Mouse (Mus musculus) heart, adult 2 months (tissue): Measurements from ENCODE around the gene Camk2n2. TPM values are rescaled to one million over a fixed set of nuclear protein-coding genes. Genes with fewer than 3 reads are reported as not detected.
"Not testable (repeated sequence)": the region's sequence is repeated elsewhere in the genome, so short reads cannot be mapped to it uniquely, and the experiment has no call there.

Source experiments
- DNase-seq, 2 experiments: peaks; one replicate each; pipeline ENCODE4 v3.0.0; 2021
- H3K27ac ChIP-seq: fragments of 200-600 bp; 2 replicates; pipeline ENCODE4 v1.8.1; 2022
- H3K27me3 ChIP-seq: fragments of 200-500 bp; 2 replicates; pipeline ENCODE4 v1.6.1; 2012; ENCODE audit warnings: mild to moderate bottlenecking, low read length, inconsistent platforms, mixed read lengths; ENCODE audit not compliant: control insufficient read depth, insufficient read depth
- H3K36me3 ChIP-seq: fragments of 200-500 bp; 2 replicates; pipeline ENCODE4 v1.6.1; 2012; ENCODE audit warnings: low read length, inconsistent platforms; ENCODE audit not compliant: control insufficient read depth, insufficient read depth
- H3K4me1 ChIP-seq: fragments of 200-500 bp; 2 replicates; pipeline ENCODE4 v1.6.1; 2011; ENCODE audit warnings: low read length; ENCODE audit not compliant: control insufficient read depth, insufficient read depth
- H3K4me3 ChIP-seq: fragments of 200-600 bp; 2 replicates; pipeline ENCODE4 v1.8.1; 2022
- H3K79me2 ChIP-seq: fragments of 200-500 bp; replicated peaks from 2 replicates; pipeline ENCODE4 v1.6.1; 2012; ENCODE audit warnings: mild to moderate bottlenecking, inconsistent platforms, low read length, moderate library complexity, mixed read lengths; ENCODE audit not compliant: control insufficient read depth, insufficient read depth
- H3K9ac ChIP-seq: fragments of 200-500 bp; 2 replicates; pipeline ENCODE4 v1.6.1; 2012; ENCODE audit warnings: low read depth, mild to moderate bottlenecking, control low read depth, inconsistent platforms, low read length, mixed read lengths
- CTCF ChIP-seq: fragments of 200-600 bp; IDR thresholded peaks from 2 replicates; pipeline ENCODE4 v1.8.1; 2022; ENCODE audit warnings: antibody characterized with exemption, mild to moderate bottlenecking, moderate library complexity
- EP300 ChIP-seq: fragments of 200-500 bp; IDR thresholded peaks from 2 replicates; pipeline ENCODE4 v1.6.1; 2011; ENCODE audit warnings: low read depth, low read length, control low read depth; ENCODE audit not compliant: insufficient read depth
- POLR2A ChIP-seq: fragments of 200-500 bp; IDR thresholded peaks from 2 replicates; pipeline ENCODE4 v1.6.1; 2011; ENCODE audit warnings: mild to moderate bottlenecking, low read depth, low read length, control low read depth; ENCODE audit not compliant: insufficient read depth
- WGBS: fragments of 180-500 bp; shearing (Covaris S2); methylation state at CpG from one replicate; pipeline ENCODE4 v1.1.7; 2018; 5-methylcytosine and 5-hydroxymethylcytosine counted together
- intact Hi-C: fragments of 180-260 bp; cut with DNase I; formaldehyde crosslinking; loops from one replicate; pipeline ENCODE4 v1.15.1; 2025
- long read RNA-seq: library from polyadenylated mRNA; stranded (forward); transcript quantifications from one replicate; pipeline ENCODE4 v2.0.0, GENCODE M21; 2021
- polyA plus RNA-seq: library from polyadenylated mRNA; depleted of rRNA; stranded (reverse); fragments of >200 nt; gene quantifications from 2 replicates; pipeline ENCODE4 v1.2.3, GENCODE M21; 2012; rRNA removed
- total RNA-seq, 2 experiments: library from RNA; stranded (reverse); gene quantifications; 2 replicates each; pipeline ENCODE4 v1.2.3; 2021

Gene Camk2n2
- total RNA-seq: 1 to 10 TPM; 1.2 to 1.4 TPM
- 1.2 and 1.4 TPM in 2 replicates for polyA plus RNA-seq
- long read RNA-seq, partial matches to known transcripts: 0 of 1 reads
- long read RNA-seq, other reads (novel, unspliced or antisense): 0 of 1 reads

DNA sequence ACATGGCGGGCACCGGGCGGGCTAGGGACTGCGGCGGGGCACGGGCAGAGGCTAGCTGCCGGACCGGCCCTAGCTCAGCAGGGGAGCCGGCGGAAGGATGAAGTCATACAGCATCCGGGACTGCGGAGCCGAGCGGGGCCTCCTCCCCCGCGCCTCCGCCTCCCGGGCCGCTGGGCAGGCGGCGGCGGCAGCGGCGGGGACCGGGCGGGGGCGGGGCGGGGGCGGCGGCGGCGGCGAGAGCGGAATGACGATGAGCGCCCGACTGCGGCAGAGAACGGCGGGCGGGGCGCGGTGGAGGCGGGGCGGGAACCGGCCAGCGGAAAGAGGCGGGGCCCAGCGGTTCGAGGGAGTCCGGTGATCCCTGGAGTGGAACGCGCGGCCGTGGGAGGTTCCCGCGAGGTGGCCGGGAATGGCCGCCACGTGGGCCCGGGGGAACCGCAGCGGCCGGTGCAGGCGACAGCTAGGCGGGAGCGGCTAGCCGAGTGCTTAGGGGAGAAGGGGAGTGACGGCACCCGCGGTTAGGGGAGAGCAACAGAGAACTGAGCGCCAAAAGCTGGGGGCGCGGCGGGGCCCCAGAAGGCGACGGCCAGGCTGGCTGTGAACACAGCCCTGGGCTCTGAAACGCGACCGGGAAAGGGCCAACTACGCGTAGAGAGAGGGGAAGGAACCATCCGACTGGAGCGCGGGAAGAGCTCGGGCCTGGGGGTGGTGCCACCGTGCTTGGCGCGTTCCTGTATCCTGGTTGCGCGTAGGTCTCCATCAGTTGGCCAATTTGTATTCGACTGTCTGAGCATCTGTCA, at the start of gene Camk2n2:
Gene Camk2n2 (minus strand): TSS at position 97 of the 800 bp plus-strand sequence.
- Histone ChIP-seq H3K4me1 (peaks cover 1% of the 10 kb centered on the region; the same call in 1 of the 2 replicates), H3K4me3 (peak within 1 kb of the TSS; percentile 56), H3K27ac (no peak within 1 kb of the TSS), H3K36me3 (no peaks in the 10 kb centered on the region), H3K79me2 (no peaks in the 10 kb centered on the region), H3K27me3 (no peaks in the 10 kb centered on the region), H3K9ac (peak within 1 kb of the TSS; percentile 72)
- TF ChIP-seq CTCF (no peak), POLR2A (no peak), EP300 (no peak)
- intact Hi-C loops: no loop called here
- WGBS: under 1% methylated on average over 75 of the region's 92 CpGs
- DNase-seq: peak; percentile 82 to 84

DNA sequence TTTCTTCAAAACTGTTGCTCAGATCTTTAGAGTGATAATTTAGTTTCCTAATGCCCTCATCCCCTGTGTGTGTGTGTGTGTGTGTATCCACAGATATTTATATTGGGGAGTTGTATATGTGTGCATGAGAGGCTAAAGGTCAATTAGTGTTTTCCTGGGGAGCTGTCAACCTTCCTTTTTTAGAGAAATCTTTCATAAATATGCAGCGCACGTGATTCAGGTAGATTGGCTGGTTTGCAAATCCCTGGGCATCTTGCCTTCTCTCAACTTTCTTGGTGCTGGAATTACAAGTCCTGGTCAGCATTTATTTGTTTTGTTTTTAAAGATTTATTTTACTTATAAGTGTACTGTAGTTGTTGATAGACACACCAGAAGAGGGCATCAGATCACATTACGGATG, 49.2 kb upstream of the Camk2n2 start:
- no peak overlapping the region for H3K4me3 ChIP-seq
- H3K79me2 ChIP-seq: peaks cover 11% of the 10 kb centered on the region
- no peak for DNase-seq
- TF ChIP-seq EP300: no peak
- no peak for TF ChIP-seq POLR2A
- TF ChIP-seq CTCF: no peak
- H3K9ac ChIP-seq: no peak overlapping the region
- WGBS: 82% methylated on average over 3 of the region's 3 CpGs
- H3K4me1 ChIP-seq: peaks cover 9% of the 10 kb centered on the region
- H3K27ac ChIP-seq: no peak overlapping the region
- H3K27me3 ChIP-seq: no peaks in the 10 kb centered on the region
- intact Hi-C loops: loop anchor here (5.0 kb wide), 1 partner anchor 133 kb away; the partner anchor contains the start of gene Ap2m1
- H3K36me3 ChIP-seq: peaks cover 6% of the 10 kb centered on the region; the same call in 1 of the 2 replicates

DNA sequence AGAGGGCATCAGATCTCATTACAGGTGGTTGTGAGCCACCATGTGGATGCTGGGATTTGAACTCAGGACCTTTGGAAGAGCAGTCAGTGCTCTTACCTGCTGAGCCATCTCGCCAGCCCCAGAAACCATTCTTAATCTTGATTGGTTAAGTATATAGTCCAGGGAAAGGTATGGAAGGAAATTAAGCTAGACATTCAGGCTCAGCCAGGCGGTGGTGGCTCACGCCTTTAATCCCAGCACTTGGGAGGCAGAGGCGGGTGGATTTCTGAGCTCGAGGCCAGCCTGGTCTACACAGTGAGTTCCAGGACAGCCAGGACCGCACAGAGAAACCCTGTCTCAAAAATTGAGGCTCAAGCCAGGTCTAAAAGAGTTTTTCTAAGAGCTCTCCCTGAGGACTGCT, 46.9 kb upstream of the Camk2n2 start, which contains the start of gene Eif4g1:
Gene Eif4g1 (plus strand): TSS at position 301 of the 400 bp plus-strand sequence.
- H3K27ac ChIP-seq, H3K36me3 ChIP-seq, H3K9ac ChIP-seq, intact Hi-C loops, H3K79me2 ChIP-seq, DNase-seq, H3K4me3 ChIP-seq, H3K27me3 ChIP-seq, H3K4me1 ChIP-seq: not testable (repeated sequence)
- 96% methylated on average over 4 of the region's 6 CpGs for WGBS

DNA sequence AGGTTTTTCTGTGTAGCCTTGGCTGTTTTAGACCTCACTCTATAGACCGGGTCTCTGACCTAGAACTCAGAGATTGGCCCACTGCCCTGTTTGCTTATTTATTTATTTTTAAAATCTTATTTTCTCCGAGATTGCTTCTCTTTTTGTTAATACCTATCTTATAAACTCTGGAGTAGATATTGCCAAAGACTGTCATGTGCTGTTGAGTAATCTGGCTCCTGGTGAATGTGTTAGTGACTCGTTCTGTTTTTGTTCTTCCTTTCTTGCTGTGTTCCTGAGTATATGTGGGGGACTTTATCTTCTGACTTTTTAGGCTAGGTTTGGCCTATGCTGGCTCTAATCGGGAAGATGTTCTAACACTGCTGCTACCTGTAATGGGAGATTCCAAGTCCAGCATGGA, 36.6 kb upstream of the Camk2n2 start:
- H3K36me3 ChIP-seq: peaks cover 5% of the 10 kb centered on the region
- 82% methylated on average over 4 of the region's 4 CpGs for WGBS
- H3K4me1 ChIP-seq: peaks cover 1% of the 10 kb centered on the region; the same call in 1 of the 2 replicates
- H3K79me2 ChIP-seq: peaks cover 1% of the 10 kb centered on the region; the same call in 1 of the 2 replicates
- intact Hi-C loops: no loop called here
- TF ChIP-seq EP300: no peak
- TF ChIP-seq POLR2A: no peak
- TF ChIP-seq CTCF: no peak
- H3K4me3 ChIP-seq: no peak overlapping the region
- H3K9ac ChIP-seq: no peak overlapping the region
- no peak for DNase-seq
- no peaks in the 10 kb centered on the region for H3K27me3 ChIP-seq
- no peak overlapping the region for H3K27ac ChIP-seq

DNA sequence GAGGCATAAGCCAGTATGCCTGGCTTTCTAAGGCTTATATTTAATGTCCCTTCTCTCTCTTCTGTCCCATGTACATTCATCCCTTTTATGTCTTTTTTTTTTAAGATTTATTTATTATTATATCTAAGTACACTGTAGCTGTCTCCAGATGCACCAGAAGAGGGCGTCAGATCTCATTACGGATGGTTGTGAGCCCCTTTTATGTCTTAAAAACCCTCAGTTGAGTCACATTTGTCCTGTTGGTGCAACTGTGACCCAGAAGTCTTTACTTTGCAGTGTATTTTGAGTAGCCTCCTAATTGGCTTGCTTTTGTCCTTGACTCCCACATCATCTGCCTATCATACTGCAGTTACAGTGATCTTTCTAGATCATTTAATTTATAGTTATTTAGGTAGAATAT, 32.2 kb upstream of the Camk2n2 start:
- Histone ChIP-seq H3K79me2 (peaks cover 5% of the 10 kb centered on the region), H3K4me3 (no peak overlapping the region), H3K27me3 (no peaks in the 10 kb centered on the region), H3K4me1 (peaks cover 4% of the 10 kb centered on the region), H3K36me3 (peaks cover 8% of the 10 kb centered on the region), H3K9ac (no peak overlapping the region), H3K27ac (no peak overlapping the region)
- TF ChIP-seq CTCF (peak; percentile 37), EP300 (no peak), POLR2A (no peak)
- intact Hi-C loops: loop anchor here (2.0 to 5.0 kb wide), 2 partner anchors 105 to 136 kb away; partner anchors contain the start of genes Abcf3 and Dvl3
- 43% methylated on average over 2 of the region's 2 CpGs for WGBS
- no peak for DNase-seq

DNA sequence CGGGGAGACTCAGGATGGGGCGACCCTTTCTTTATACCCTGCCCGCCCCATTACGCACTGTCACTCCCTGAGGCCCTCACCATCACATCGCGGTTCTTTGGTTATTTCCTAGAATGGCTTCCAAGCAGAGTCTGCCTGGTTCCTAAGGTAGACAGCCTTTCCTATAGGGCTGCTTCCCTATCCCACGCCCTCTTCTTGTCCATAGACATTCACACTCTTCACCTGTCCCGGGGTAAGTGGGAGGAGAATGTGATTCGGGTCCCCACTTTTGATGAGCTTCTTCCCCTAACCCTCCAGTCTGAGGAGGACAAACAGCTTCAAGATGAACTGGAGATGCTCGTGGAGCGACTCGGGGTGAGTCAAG, 30.8 kb upstream of the Camk2n2 start:
- H3K27ac ChIP-seq: peak overlapping the region; percentile 88
- peaks cover 4% of the 10 kb centered on the region for H3K4me1 ChIP-seq

More for the DNA sequence above, 30.8 kb upstream of the Camk2n2 start:
- H3K79me2 ChIP-seq: peaks cover 5% of the 10 kb centered on the region
- peak overlapping the region; percentile 84 for H3K9ac ChIP-seq
- no peak for DNase-seq
- peak overlapping the region; percentile 75 for H3K4me3 ChIP-seq
- 4% methylated on average over 12 of the region's 12 CpGs for WGBS
- H3K36me3 ChIP-seq: peaks cover 8% of the 10 kb centered on the region
- no peaks in the 10 kb centered on the region; the same call in 1 of the 2 replicates for H3K27me3 ChIP-seq
- TF ChIP-seq CTCF (no peak), POLR2A (no peak), EP300 (no peak)
- intact Hi-C loops: loop anchor here (1.0 to 5.0 kb wide), 5 partner anchors 20 to 135 kb away; partner anchors contain the start of genes Abcf3 and Dvl3
